Mouse (Mus musculus): Measurements from ENCODE around the gene Selenon. TPM values are rescaled to one million over a fixed set of nuclear protein-coding genes. Genes with fewer than 3 reads are reported as not detected.
A peak's percentile ranks its signal among the peaks of the same experiment; 100 is the strongest.

Gene Selenon
- polyA plus RNA-seq, 1 experiment from 2014 or later: 12.5 TPM

DNA sequence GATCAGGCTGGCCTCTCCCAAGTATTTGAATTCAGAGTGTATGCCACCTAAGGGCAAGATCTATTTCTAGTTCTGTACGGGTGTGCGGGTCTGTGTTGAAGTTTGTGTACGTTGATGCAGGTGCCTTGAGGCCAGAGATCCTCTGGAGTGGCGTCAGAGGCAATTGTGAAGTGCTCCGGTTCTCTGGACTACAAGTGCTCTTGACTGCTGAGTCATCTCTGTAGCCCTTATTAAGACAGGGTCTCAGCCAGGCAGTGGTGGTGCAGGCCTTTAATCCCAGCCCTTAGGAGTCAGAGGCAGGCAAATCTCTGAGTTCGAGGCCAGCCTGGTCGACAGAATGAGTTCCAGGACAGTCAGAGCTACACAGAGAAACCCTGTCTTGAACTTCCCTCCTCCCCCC is 36.4 kb downstream of the Selenon start:
- H3K4me1 ChIP-seq: peaks cover 69% of the 10 kb centered on the region
- no peaks in the 10 kb centered on the region for H3K27me3 ChIP-seq (replicated peaks)
- 53% methylated on average over 7 of the region's 7 CpGs for WGBS (ENCODE audit: insufficient replicate concordance)
- H3K36me3 ChIP-seq: peaks cover 56% of the 10 kb centered on the region
- H3K4me3 ChIP-seq: peak overlapping the region; percentile 3; the same call in 1 of the 2 replicates
- no peak for ATAC-seq
- peak overlapping the region; percentile 89 for H3K4me2 ChIP-seq
- H3K9ac ChIP-seq: peak overlapping the region; percentile 58
- no peaks in the 10 kb centered on the region for H3K9me3 ChIP-seq (replicated peaks)
- H3K27ac ChIP-seq: peak overlapping the region; percentile 69

DNA sequence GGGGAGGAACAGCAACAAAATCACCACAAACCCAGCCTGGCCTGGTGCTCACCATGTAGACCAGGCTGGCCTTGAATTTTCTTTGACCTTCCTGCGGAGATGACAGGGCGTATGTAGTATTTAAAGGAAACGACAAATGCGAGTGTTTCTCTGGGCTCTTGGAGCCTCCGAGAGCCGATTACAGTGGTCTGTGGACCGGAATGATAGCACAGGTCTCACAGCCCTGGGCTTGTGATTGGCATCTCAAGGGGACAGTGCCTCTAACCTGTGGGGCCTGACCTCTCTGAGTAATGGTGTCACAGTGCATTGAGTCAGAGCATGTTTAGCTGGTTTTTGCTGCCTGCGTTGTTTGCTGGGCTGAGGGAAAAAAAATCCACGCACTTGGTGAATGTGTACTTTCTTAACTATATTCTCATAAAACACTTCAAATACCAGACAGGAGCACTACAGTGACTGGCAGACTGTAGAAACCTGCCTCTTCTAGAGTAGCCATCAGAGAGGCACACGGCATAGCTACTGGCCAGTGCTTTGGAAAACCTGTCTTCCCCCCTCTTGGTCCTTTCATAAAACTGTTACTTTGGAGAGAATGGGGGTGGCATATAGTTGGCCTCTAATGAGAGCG is 37.5 kb downstream of the Selenon start:
- peak; percentile 57 for ATAC-seq
- H3K27me3 ChIP-seq (replicated peaks): no peaks in the 10 kb centered on the region
- H3K4me3 ChIP-seq: peak overlapping the region; percentile 79
- WGBS (ENCODE audit: insufficient replicate concordance): 56% methylated on average over 11 of the region's 11 CpGs
- peak overlapping the region; percentile 91 for H3K27ac ChIP-seq
- no peaks in the 10 kb centered on the region for H3K9me3 ChIP-seq (replicated peaks)
- H3K4me2 ChIP-seq: peak overlapping the region; percentile 89
- peaks cover 44% of the 10 kb centered on the region for H3K36me3 ChIP-seq
- peaks cover 79% of the 10 kb centered on the region for H3K4me1 ChIP-seq
- peak overlapping the region; percentile 88 for H3K9ac ChIP-seq

DNA sequence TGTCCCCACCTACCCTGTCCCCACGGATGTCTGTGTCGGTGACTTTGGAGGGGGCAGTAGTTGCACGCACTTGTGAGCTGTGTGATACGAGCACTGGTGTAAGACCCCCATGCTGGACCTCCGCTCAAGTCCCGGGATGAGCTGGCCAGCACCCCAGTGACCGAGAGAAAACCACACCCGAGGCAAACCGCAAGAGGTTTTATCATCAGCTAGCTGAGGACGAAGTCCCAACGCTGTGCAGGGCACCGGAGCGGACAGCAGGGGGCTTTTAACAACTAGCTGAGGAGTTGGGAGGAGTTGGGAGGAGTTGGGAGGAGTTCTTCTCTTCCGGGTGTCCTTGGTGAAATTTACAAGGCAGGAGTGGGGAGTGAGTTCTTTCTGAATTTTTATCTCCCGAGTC is 39.2 kb downstream of the Selenon start:
- 7% methylated on average over 15 of the region's 15 CpGs for WGBS (ENCODE audit: insufficient replicate concordance)
- Histone ChIP-seq H3K27ac (peak overlapping the region; percentile 91), H3K4me3 (peak overlapping the region; percentile 79), H3K27me3 (replicated peaks) (no peaks in the 10 kb centered on the region), H3K4me1 (peaks cover 86% of the 10 kb centered on the region), H3K9me3 (replicated peaks) (no peaks in the 10 kb centered on the region), H3K4me2 (peak overlapping the region; percentile 89), H3K9ac (peak overlapping the region; percentile 88), H3K36me3 (peaks cover 31% of the 10 kb centered on the region)
- ATAC-seq: peak; percentile 64

DNA sequence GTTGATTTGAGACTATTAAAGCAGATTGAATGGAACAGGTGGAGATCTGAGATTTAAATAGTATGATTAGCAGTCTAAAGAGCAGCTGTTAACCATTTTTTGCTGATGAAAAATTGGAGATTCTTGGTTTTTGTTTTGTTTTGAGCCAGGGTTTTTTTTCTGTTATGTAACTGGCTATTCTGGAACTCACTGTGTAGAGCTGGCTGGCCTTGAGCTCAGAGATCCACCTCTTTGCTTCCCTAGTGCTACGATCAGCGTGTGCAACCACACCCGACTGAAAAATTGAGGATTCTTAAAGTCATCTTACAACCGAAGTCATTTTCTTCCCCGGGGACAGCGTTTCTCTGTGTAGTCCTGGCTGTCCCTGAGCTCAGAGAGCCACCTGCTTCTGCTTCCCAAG is 40.2 kb downstream of the Selenon start:
- Histone ChIP-seq H3K4me3 (peak overlapping the region; percentile 79), H3K27ac (peak overlapping the region; percentile 91), H3K36me3 (peaks cover 28% of the 10 kb centered on the region), H3K9me3 (replicated peaks) (no peaks in the 10 kb centered on the region), H3K4me2 (peak overlapping the region; percentile 89), H3K4me1 (peaks cover 86% of the 10 kb centered on the region), H3K9ac (peak overlapping the region; percentile 88), H3K27me3 (replicated peaks) (no peaks in the 10 kb centered on the region)
- 18% methylated on average over 6 of the region's 6 CpGs for WGBS (ENCODE audit: insufficient replicate concordance)
- ATAC-seq: no peak

DNA sequence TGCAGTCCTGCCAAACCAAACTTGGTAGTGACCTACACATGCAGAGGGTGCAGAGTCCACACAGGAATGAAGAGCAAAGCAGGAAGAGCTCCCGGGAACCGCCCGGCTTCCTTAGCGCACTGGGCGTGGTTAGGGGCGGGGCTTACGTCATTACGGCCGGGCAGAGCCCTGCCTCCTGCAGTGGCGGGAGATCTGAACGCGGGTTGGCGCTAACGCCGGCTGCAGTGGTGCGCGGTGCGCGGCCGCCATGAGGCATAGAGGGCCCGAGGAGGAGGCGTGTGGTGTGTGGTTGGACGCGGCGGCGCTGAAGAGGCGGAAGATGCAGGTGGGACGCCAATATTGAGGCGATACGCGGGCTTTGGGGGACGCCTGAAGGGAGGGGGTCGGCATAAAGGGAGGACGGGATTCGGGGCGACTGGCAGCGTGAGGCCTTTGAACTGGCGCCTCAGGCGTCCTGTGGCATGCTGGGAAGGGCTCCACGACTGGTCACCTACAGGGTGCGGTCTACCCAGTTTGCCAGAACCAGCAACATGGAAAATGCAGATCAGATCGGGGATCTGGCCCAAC is 41.0 kb downstream of the Selenon start, which contains the start of gene Aunip:
Aunip (plus strand) TSS at position 155 of the 567 bp plus-strand sequence.
- H3K4me2 ChIP-seq: peak within 1 kb of the TSS; percentile 89
- peaks cover 86% of the 10 kb centered on the region for H3K4me1 ChIP-seq
- no peaks in the 10 kb centered on the region for H3K9me3 ChIP-seq (replicated peaks)
- peak; percentile 85 for ATAC-seq
- H3K36me3 ChIP-seq: peaks cover 26% of the 10 kb centered on the region
- peak within 1 kb of the TSS; percentile 91 for H3K27ac ChIP-seq
- no peaks in the 10 kb centered on the region for H3K27me3 ChIP-seq (replicated peaks)
- under 1% methylated on average over 42 of the region's 42 CpGs for WGBS (ENCODE audit: insufficient replicate concordance)
- H3K4me3 ChIP-seq: peak within 1 kb of the TSS; percentile 79
- H3K9ac ChIP-seq: peak within 1 kb of the TSS; percentile 88

DNA sequence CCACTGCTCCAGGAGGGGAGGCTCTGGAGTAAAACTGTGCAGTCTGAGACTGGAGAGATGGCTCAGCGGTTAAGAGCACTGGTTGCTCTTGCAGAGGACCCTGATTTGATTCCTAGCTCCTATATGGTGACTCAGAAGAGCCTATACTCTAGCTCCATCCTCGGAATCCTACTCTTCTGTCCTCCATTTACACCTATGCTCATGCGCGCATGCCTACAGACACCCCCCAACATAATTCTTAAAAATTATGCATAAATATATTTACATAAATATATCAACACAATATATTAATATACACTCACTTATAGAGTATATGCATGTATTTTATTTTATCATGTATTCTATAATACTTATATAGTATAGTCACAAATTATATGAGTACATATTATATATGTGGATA is 41.6 kb downstream of the Selenon start:
- Histone ChIP-seq H3K27me3 (replicated peaks) (no peaks in the 10 kb centered on the region), H3K4me3 (peak overlapping the region; percentile 79), H3K4me2 (peak overlapping the region; percentile 89), H3K9ac (peak overlapping the region; percentile 12; the same call in 1 of the 2 replicates), H3K4me1 (peaks cover 85% of the 10 kb centered on the region), H3K36me3 (peaks cover 20% of the 10 kb centered on the region), H3K9me3 (replicated peaks) (no peaks in the 10 kb centered on the region), H3K27ac (peak overlapping the region; percentile 43; the same call in 1 of the 2 replicates)
- 76% methylated on average over 4 of the region's 4 CpGs for WGBS (ENCODE audit: insufficient replicate concordance)
- ATAC-seq: no peak

DNA sequence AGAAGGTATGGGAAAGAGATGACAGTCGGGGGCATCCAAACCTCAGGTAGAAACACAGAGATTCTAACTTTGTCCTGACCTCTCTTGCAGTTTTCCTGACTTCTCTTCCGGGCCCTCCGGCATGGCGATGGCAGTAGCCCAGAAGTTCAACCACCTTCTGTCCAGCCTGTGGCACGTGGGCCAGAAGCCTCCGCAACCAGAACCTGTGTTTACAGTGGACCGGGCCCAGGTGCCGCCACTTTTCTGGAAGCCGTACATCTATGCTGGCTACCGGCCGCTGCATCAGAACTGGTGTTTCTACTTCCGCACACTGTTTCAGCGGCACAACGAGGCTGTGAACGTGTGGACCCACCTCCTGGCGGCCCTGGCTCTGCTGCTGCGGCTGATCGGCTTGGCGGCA is 45.3 kb downstream of the Selenon start:
- Histone ChIP-seq H3K36me3 (peaks cover 7% of the 10 kb centered on the region), H3K4me2 (no peak overlapping the region), H3K27me3 (replicated peaks) (no peaks in the 10 kb centered on the region), H3K4me1 (peaks cover 83% of the 10 kb centered on the region), H3K4me3 (no peak overlapping the region), H3K9ac (no peak overlapping the region), H3K9me3 (replicated peaks) (no peaks in the 10 kb centered on the region), H3K27ac (peak overlapping the region; percentile 30)
- 86% methylated on average over 19 of the region's 19 CpGs for WGBS (ENCODE audit: insufficient replicate concordance)
- no peak for ATAC-seq

DNA sequence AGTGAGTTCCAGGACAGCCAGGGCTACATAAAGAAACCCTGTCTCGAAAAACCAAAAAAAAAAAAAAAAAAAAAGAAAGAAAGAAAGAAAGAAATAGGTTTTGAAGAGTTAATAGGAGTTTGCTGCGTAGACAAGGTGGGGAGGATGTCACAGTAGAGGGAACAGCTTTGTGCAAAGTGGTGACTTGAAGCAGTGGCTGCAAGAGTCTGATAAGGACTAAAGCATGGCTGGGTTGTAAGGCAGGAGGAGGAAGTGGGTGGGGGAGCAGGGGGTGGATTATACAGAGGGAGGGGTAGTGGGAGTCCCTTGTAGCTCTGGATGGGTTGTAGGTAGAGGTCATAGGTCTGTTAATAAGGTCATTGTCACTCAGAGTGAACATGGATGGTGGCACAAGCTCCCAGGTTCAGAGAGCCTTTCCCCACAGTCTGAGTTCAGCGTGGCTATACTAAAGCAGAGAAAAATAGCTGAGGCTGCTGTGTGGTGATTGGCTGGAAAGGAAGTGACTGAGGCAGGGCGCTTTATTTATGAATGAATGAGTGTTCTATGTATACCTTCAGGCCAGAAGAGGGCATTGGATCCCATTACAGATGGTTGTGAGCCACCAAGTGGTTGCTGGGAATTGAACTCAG is 45.9 kb downstream of the Selenon start:
- H3K4me1 ChIP-seq: peaks cover 82% of the 10 kb centered on the region
- no peak overlapping the region for H3K4me3 ChIP-seq
- H3K27me3 ChIP-seq (replicated peaks): no peaks in the 10 kb centered on the region
- peak overlapping the region; percentile 77 for H3K27ac ChIP-seq
- peak overlapping the region; percentile 40 for H3K4me2 ChIP-seq
- ATAC-seq: peak; percentile 86
- H3K36me3 ChIP-seq: peaks cover 7% of the 10 kb centered on the region
- H3K9me3 ChIP-seq (replicated peaks): no peaks in the 10 kb centered on the region
- WGBS (ENCODE audit: insufficient replicate concordance): 25% methylated on average over 3 of the region's 4 CpGs
- no peak overlapping the region for H3K9ac ChIP-seq

DNA sequence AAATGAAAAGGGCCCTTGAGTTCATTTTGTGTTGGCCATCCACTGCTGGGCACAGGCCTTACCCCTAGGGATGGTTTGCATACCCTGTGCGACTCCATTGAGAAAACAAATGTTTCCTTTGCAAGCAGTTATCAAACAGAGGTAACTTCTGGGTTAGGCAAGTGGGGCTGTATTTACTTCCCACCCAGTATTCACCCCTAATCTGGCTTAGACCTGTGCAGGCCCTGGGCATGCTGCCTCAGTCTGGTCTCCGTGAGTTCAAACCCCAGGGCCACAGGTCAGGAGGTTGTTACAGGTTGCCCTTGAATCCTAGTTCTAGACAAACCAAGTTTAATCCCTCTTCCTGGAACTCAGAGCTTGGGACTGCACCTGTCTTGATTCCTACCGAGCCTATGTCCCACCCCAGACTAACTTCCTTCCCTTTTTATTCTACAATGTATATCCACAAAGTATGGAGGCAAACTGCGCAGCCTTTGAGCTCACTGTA is 46.6 kb downstream of the Selenon start:
- 58% methylated on average over 4 of the region's 4 CpGs for WGBS (ENCODE audit: insufficient replicate concordance)
- no peak for ATAC-seq
- Histone ChIP-seq H3K27ac (peak overlapping the region; percentile 77), H3K4me2 (peak overlapping the region; percentile 40; the same call in 1 of the 2 replicates), H3K9me3 (replicated peaks) (no peaks in the 10 kb centered on the region), H3K9ac (peak overlapping the region; percentile 49; the same call in 1 of the 2 replicates), H3K4me1 (peaks cover 83% of the 10 kb centered on the region), H3K36me3 (peaks cover 7% of the 10 kb centered on the region), H3K4me3 (no peak overlapping the region), H3K27me3 (replicated peaks) (no peaks in the 10 kb centered on the region)

DNA sequence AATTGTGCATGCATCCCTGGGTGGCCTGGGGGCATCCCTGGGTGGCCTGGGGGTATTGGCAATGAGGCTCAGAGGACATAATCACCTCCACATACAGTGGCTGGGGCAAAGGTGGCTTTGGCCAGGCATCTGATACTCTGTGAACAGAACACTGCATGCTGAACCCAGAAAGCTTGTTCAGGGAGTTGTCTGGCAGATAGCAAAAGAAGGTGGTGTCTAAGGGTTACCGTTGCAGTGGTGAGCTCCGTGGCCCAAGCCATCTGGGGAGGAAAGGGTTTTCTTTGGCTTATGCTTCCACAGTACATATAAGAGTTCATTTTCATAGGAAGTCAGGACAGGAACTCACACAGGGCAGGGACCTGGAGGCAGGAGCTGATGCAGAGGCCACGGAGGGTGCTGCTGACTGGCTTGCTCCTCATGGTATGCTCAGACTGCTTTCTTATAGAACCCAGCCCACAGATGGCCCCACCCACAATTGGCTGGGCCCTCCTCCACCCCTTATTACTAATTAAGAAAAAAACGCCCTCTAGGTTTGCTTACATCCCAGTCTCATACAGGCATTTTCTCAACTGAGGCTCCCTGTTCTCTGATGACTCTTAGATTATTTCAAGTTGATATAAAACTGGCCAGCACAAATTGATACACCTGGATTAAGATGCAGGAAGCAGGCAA is 48.1 kb downstream of the Selenon start:
- Histone ChIP-seq H3K4me1 (peaks cover 73% of the 10 kb centered on the region), H3K27ac (peak overlapping the region; percentile 67), H3K4me2 (peak overlapping the region; percentile 52), H3K9me3 (replicated peaks) (no peaks in the 10 kb centered on the region), H3K27me3 (replicated peaks) (no peaks in the 10 kb centered on the region), H3K4me3 (0 out of 2 replicates have a peak overlapping the region, but pooled peaks have one; percentile 20), H3K36me3 (peaks cover 7% of the 10 kb centered on the region), H3K9ac (peak overlapping the region; percentile 29; the same call in 1 of the 2 replicates)
- 36% methylated on average over 4 of the region's 4 CpGs for WGBS (ENCODE audit: insufficient replicate concordance)
- ATAC-seq: peak; percentile 57

DNA sequence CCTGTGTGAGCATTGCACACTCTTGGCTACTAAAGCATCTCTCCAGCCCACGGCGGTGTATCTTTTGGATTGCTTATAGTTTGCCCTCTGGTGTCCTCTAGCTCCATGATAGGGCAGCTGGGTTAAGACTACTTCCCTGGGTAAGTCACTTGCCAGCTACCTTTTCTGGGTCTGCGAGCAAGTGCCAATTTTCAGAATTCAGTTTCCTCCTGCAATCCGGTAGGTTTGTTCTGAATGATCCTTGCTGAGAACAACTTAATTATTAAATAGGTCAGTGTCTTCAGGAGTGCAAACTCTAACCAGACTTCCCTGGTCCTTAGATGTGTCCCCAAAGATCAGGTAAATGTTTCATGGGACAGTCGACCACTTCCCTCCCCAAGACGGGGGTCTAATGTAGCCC is 50.9 kb downstream of the Selenon start:
- Histone ChIP-seq H3K9ac (no peak overlapping the region), H3K27ac (no peak overlapping the region), H3K27me3 (replicated peaks) (no peaks in the 10 kb centered on the region), H3K36me3 (no peaks in the 10 kb centered on the region), H3K4me3 (no peak overlapping the region), H3K4me2 (no peak overlapping the region), H3K4me1 (peaks cover 73% of the 10 kb centered on the region), H3K9me3 (replicated peaks) (no peaks in the 10 kb centered on the region)
- WGBS (ENCODE audit: insufficient replicate concordance): 79% methylated on average over 6 of the region's 6 CpGs
- no peak for ATAC-seq

Data from liver, embryonic 12.5 days (tissue).